Mouse (Mus musculus) inflammation-experienced regulatory T-cells, adult 16 weeks (primary cell): ENCODE data around the gene 1700049E17Rik2. TPM values are rescaled to one million over a fixed set of nuclear protein-coding genes. Genes with fewer than 3 reads are reported as not detected.

ENCODE experiments used
- polyA plus RNA-seq: library from polyadenylated mRNA; unstranded; fragments of 100-300 nt; shearing (Covaris generic); gene quantifications from one replicate; pipeline ENCODE4 v1.2.1, GENCODE M21; 2017

Gene 1700049E17Rik2
- polyA plus RNA-seq: not detected

GRCm38 (mm10) chr14:41572911-41573310 is at the start of gene 1700049E17Rik2:
TSS of gene 1700049E17Rik2 (plus strand) at chr14:41573211.

GRCm38 (mm10) chr14:41555483-41555882 is 17.5 kb upstream of the 1700049E17Rik2 start, which contains the start of gene Gm7970:
TSS of gene Gm7970 (minus strand) at chr14:41555583.

GRCm38 (mm10) chr14:41624512-41624911 is 51.5 kb downstream of the 1700049E17Rik2 start, which contains the start of gene Gm3072:
TSS of gene Gm3072 (minus strand) at chr14:41624612.

Other genes with a start within 250 kb of the 1700049E17Rik2 start
- gene Gm5798, start 224.6 kb upstream of the 1700049E17Rik2 start, polyA plus RNA-seq: 0.88 TPM
- gene Gm7945, start 186.8 kb upstream of the 1700049E17Rik2 start, polyA plus RNA-seq: not detected
- not detected for gene Gm6482, start 164.9 kb upstream of the 1700049E17Rik2 start, polyA plus RNA-seq
- not detected for gene Gm7954, start 119.7 kb upstream of the 1700049E17Rik2 start, polyA plus RNA-seq
- gene Gm3486, start 83.7 kb upstream of the 1700049E17Rik2 start, polyA plus RNA-seq: not detected
- gene Gm7970, start 17.6 kb upstream of the 1700049E17Rik2 start, polyA plus RNA-seq: not detected
- gene Gm3072, start 51.4 kb downstream of the 1700049E17Rik2 start, polyA plus RNA-seq: not detected
- gene Gm3676, start 73.3 kb downstream of the 1700049E17Rik2 start, polyA plus RNA-seq: not detected
- not detected for gene Gm8068, start 128.7 kb downstream of the 1700049E17Rik2 start, polyA plus RNA-seq
- gene Gm7929, start 177.4 kb downstream of the 1700049E17Rik2 start, polyA plus RNA-seq: not detected
- gene Gm47189, start 199.2 kb downstream of the 1700049E17Rik2 start, polyA plus RNA-seq: not detected